Mouse (Mus musculus) intestine, embryonic 15.5 days (tissue): Measurements from ENCODE around the gene Pmp22. TPM values are rescaled to one million over a fixed set of nuclear protein-coding genes. Genes with fewer than 3 reads are reported as not detected.

Source experiments
- ATAC-seq: fragments of 200-750 bp; cut with Nextera tagmentation; 2 replicates; pipeline ENCODE4 v1.8.0; 2017; ENCODE audit warnings: moderate TSS enrichment, moderate library complexity
- H3K27ac ChIP-seq: fragments of 300-500 bp; sonication (generic); 2 replicates; pipeline ENCODE4 v1.5.1; 2015; ENCODE audit warnings: mild to moderate bottlenecking, inconsistent platforms
- H3K27me3 ChIP-seq: fragments of 300-500 bp; sonication (generic); replicated peaks from 2 replicates; pipeline ENCODE4 v1.6.1; 2015; ENCODE audit warnings: inconsistent platforms
- H3K36me3 ChIP-seq: fragments of 300-500 bp; sonication (generic); 2 replicates; pipeline ENCODE4 v1.6.1; 2015; ENCODE audit warnings: inconsistent platforms
- H3K4me1 ChIP-seq: fragments of 300-500 bp; sonication (generic); replicated peaks from 2 replicates; pipeline ENCODE4 v1.6.1; 2015; ENCODE audit warnings: inconsistent platforms
- H3K4me2 ChIP-seq: fragments of 300-500 bp; sonication (generic); replicated peaks from 2 replicates; pipeline ENCODE4 v1.6.1; 2015; ENCODE audit warnings: mild to moderate bottlenecking, inconsistent platforms
- H3K4me3 ChIP-seq: fragments of 300-500 bp; sonication (generic); replicated peaks from 2 replicates; pipeline ENCODE4 v1.5.1; 2015; ENCODE audit warnings: inconsistent platforms
- H3K9ac ChIP-seq: fragments of 300-500 bp; sonication (generic); 2 replicates; pipeline ENCODE4 v1.6.1; 2015; ENCODE audit warnings: inconsistent platforms
- H3K9me3 ChIP-seq: fragments of 300-500 bp; sonication (generic); 2 replicates; pipeline ENCODE4 v1.6.1; 2016; ENCODE audit warnings: inconsistent platforms
- WGBS: fragments of 180-500 bp; shearing (Covaris S2); methylation state at CpG from one replicate; pipeline ENCODE4 v1.1.7; 2015; 5-methylcytosine and 5-hydroxymethylcytosine counted together
- polyA plus RNA-seq: library from polyadenylated mRNA; unstranded; fragments of >200 nt; fragmentation: Nextera tagmentation; extraction: Ambion mirVana; gene quantifications from 2 replicates; pipeline ENCODE4 v1.2.1, GENCODE M21; 2015

Gene Pmp22
- 111 and 115 TPM in 2 replicates for polyA plus RNA-seq

DNA sequence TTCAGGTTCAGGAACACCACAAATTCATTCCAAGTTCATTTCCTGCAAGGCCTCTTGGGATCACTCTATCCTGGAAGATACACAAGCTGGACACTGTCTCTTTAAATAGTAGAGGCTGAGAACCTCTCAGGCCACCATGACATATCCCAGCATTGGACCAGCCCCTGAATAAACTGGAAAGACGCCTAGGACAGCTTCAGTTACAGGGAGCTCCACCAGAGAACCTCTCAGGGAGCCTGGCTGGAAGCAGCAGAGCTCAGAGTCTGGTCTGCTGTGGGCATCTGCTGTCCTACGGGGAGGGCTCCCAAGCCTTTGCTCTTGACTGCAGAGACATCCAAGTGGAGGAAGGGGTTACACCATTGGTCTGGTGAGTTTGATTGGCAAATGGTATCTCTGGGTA lies at the start of gene Pmp22:
Gene Pmp22 (plus strand): TSS at position 199 of the 400 bp plus-strand sequence.
- H3K4me2 ChIP-seq, result peak within 1 kb of the TSS; percentile 37
- WGBS, result 57% methylated on average over 2 of the region's 2 CpGs
- no peak within 1 kb of the TSS for H3K27ac ChIP-seq
- peaks cover 21% of the 10 kb centered on the region for H3K4me1 ChIP-seq
- no peaks in the 10 kb centered on the region for H3K9me3 ChIP-seq
- H3K4me3 ChIP-seq, result no peak within 1 kb of the TSS
- H3K9ac ChIP-seq, result no peak within 1 kb of the TSS
- no peak for ATAC-seq
- H3K36me3 ChIP-seq, result no peaks in the 10 kb centered on the region
- peaks cover 27% of the 10 kb centered on the region; the same call in 1 of the 2 replicates for H3K27me3 ChIP-seq

DNA sequence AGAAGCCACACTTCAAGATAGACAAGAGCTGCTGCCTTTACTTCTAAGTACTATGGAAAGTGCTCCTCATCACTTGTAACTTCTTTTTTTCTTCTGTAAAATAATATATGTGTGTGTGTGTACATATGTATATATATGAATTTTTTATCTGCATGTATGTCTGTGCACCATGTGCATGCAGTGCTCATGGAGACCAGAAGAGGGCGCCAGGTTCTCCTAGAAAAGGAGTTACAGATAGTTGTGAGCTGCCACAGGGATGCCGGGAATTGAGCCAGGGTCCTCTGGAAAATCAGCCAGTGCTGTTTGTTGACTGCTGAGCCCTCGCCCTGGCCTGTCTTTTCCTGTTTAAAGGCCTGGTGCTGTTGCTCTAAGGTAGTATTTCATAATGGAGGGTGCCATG lies 44.2 kb upstream of the Pmp22 start:
- H3K36me3 ChIP-seq, result no peaks in the 10 kb centered on the region
- H3K4me2 ChIP-seq, result no peak overlapping the region
- H3K27ac ChIP-seq, result no peak overlapping the region
- 88% methylated on average over 3 of the region's 3 CpGs for WGBS
- no peaks in the 10 kb centered on the region for H3K9me3 ChIP-seq
- no peak overlapping the region for H3K9ac ChIP-seq
- H3K4me3 ChIP-seq, result no peak overlapping the region
- H3K4me1 ChIP-seq, result no peaks in the 10 kb centered on the region
- no peak for ATAC-seq
- H3K27me3 ChIP-seq, result no peaks in the 10 kb centered on the region

DNA sequence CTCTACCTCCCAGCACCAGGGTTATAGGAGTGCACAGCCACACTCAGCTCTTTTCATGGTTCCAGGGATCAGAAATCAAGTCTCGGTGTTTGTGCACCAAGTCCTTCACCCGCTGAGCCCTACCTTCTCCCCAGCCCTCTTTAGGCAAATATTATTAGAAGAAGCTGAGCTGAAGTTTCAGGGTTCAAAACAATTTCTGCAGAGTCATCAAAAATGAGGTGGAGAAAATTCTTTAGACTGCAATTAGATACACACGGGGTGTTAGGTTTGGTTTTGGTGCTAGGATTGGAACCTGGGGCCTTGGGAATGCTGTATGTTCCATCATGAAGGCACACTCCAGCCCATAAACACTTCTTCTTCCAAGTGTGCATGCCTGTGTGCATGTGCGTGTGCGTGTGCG lies 40.1 kb upstream of the Pmp22 start:
- no peak for ATAC-seq
- WGBS, result 90% methylated on average over 6 of the region's 6 CpGs
- H3K36me3 ChIP-seq, result no peaks in the 10 kb centered on the region
- no peak overlapping the region for H3K4me3 ChIP-seq
- H3K4me1 ChIP-seq, result no peaks in the 10 kb centered on the region
- H3K27me3 ChIP-seq, result no peaks in the 10 kb centered on the region
- H3K27ac ChIP-seq, result no peak overlapping the region
- no peak overlapping the region for H3K4me2 ChIP-seq
- H3K9me3 ChIP-seq, result no peaks in the 10 kb centered on the region
- no peak overlapping the region for H3K9ac ChIP-seq

DNA sequence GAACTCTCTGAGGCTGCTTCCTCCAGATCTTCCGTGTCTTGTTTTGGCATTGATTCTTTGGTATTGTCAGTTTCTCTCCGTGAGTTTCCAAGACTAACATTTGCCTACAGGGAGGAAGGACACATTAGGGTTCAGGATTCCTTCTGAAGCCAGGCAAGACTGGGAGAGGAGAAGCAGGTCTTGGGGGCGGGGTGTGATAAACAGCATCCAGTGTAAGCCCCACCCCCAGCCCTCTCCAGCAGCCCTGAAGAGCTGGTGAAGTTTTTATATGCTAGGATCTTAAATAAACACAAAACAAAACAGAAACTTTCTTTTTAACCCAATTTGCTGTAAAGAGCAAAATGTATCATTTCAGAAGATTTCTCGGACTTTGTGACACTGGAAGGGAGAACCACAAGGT lies 38.6 kb upstream of the Pmp22 start:
- H3K4me3 ChIP-seq, result no peak overlapping the region

DNA sequence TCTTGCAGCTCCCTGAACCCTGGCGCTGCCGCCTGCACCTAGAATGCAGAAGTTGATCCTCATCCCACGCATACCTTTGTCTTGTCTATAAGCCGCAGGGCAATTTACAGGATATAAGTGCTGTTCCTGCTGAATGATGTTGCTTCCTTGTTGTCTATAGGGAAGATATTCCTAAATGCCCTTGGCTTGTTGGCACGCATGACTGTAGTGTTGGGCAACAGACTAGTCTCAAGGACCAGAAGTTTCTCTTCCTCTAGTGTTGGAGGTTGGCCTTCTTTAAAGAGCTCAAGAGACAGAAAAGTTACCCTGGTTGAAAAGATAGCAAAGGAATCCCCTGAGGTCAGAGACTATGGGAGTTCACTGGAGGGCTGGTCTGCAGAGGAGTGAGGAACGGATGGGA lies 37.8 kb upstream of the Pmp22 start:
- Histone ChIP-seq H3K4me3 (no peak overlapping the region), H3K9ac (no peak overlapping the region), H3K27me3 (no peaks in the 10 kb centered on the region), H3K4me2 (no peak overlapping the region), H3K4me1 (no peaks in the 10 kb centered on the region), H3K9me3 (no peaks in the 10 kb centered on the region), H3K27ac (no peak overlapping the region), H3K36me3 (no peaks in the 10 kb centered on the region)
- no peak for ATAC-seq
- 82% methylated on average over 6 of the region's 6 CpGs for WGBS

More for the DNA sequence above, 38.6 kb upstream of the Pmp22 start:
- WGBS, result 38% methylated on average over 4 of the region's 4 CpGs
- no peak for ATAC-seq
- no peak overlapping the region for H3K9ac ChIP-seq
- no peaks in the 10 kb centered on the region for H3K27me3 ChIP-seq
- H3K9me3 ChIP-seq, result no peaks in the 10 kb centered on the region
- no peak overlapping the region for H3K4me2 ChIP-seq
- H3K36me3 ChIP-seq, result no peaks in the 10 kb centered on the region
- H3K27ac ChIP-seq, result no peak overlapping the region
- H3K4me1 ChIP-seq, result no peaks in the 10 kb centered on the region

DNA sequence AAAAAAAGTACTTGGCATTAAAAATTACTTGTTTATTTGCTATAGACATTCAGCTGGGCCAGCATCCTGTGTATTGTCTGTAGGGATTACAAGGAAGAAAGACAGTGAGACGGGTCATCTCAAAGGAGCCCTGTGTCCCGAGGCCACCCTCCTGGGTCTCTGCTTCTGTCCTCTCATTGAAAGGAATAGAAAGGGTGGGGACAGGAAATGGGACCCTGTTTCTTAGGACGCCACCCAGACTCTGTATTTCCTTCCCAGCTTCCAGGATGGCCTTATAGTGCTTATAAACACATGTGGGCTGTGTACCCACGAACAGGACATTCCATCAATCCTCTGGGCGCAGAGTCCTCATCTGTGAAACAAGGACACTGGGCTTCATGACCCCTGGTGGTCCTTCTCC lies 36.5 kb upstream of the Pmp22 start:
- WGBS, result 59% methylated on average over 5 of the region's 5 CpGs
- Histone ChIP-seq H3K36me3 (no peaks in the 10 kb centered on the region), H3K4me3 (no peak overlapping the region), H3K27ac (no peak overlapping the region), H3K9me3 (no peaks in the 10 kb centered on the region), H3K4me2 (no peak overlapping the region), H3K4me1 (no peaks in the 10 kb centered on the region), H3K9ac (no peak overlapping the region), H3K27me3 (no peaks in the 10 kb centered on the region)
- no peak for ATAC-seq

DNA sequence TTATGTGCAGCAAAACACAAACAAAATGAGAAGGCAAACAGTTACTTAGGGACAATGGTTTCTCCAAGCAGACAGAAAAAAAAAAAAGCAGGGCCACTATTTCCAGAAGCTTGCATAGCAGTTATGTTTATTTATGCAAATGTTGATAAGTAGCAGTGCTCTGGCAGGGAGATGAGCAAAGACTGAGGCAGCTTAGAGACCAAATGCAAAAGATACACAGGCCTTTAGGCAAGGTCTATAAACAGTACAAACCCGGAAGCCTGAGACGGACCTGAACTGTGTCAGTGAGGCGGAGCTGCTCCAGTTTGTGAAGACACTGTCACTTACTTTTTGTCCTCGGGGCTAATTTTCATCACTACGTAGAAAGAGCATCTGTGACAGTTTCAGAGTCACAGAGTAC lies 35.2 kb upstream of the Pmp22 start:
- no peaks in the 10 kb centered on the region for H3K9me3 ChIP-seq
- H3K4me3 ChIP-seq, result no peak overlapping the region
- H3K27me3 ChIP-seq, result no peaks in the 10 kb centered on the region
- no peak overlapping the region for H3K4me2 ChIP-seq
- no peak for ATAC-seq
- no peaks in the 10 kb centered on the region for H3K36me3 ChIP-seq
- no peak overlapping the region for H3K27ac ChIP-seq
- no peaks in the 10 kb centered on the region for H3K4me1 ChIP-seq
- no peak overlapping the region for H3K9ac ChIP-seq
- WGBS, result 42% methylated on average over 5 of the region's 5 CpGs

DNA sequence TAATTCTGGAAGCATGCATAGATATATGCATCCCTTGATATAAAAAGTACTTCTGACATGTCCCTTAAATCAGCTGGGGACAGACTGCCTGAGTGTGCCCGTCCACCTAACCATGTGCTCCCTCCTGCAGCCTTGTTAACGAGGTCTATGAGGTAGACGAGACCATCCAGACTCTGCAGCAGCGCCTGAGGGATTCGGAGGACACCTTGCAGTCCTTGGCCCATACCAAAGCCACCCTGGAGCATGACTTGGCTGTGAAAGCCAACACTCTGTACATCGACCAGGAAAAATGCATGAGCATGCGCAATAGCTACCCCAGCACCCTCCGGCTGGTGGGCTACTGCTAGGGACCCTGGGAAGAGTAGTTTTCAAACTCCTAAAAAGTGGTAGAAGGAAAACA lies 34.3 kb upstream of the Pmp22 start:
- H3K4me1 ChIP-seq, result no peaks in the 10 kb centered on the region
- H3K27me3 ChIP-seq, result no peaks in the 10 kb centered on the region
- no peak for ATAC-seq
- H3K4me2 ChIP-seq, result no peak overlapping the region
- no peak overlapping the region for H3K4me3 ChIP-seq
- H3K9ac ChIP-seq, result no peak overlapping the region
- no peaks in the 10 kb centered on the region for H3K9me3 ChIP-seq
- no peak overlapping the region for H3K27ac ChIP-seq
- H3K36me3 ChIP-seq, result no peaks in the 10 kb centered on the region
- WGBS, result 92% methylated on average over 8 of the region's 8 CpGs

DNA sequence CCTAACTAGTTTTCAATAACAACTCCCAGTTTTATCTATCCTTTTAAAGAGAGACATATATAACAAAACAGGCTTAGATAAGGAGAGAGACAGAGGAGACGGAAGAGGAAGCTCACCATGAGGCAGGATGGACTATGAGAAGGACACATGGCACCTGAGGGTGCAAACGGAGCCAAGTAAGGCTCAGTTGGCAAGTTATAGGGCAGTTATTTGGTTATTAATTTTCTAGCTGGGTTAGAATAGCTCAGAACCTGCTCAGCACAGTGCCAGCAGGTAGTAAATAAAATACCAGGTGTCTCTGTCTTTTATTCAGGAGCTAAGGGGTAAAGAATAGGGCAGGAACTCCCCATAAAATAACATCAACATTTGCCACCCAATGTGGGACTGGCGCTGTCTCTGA lies 30.8 kb upstream of the Pmp22 start:
- H3K27me3 ChIP-seq, result no peaks in the 10 kb centered on the region
- ATAC-seq, result no peak
- WGBS, result 73% methylated on average over 3 of the region's 3 CpGs
- H3K9ac ChIP-seq, result no peak overlapping the region
- no peak overlapping the region for H3K4me3 ChIP-seq
- no peaks in the 10 kb centered on the region for H3K36me3 ChIP-seq
- H3K4me1 ChIP-seq, result no peaks in the 10 kb centered on the region
- no peak overlapping the region for H3K4me2 ChIP-seq
- H3K9me3 ChIP-seq, result no peaks in the 10 kb centered on the region
- no peak overlapping the region for H3K27ac ChIP-seq

DNA sequence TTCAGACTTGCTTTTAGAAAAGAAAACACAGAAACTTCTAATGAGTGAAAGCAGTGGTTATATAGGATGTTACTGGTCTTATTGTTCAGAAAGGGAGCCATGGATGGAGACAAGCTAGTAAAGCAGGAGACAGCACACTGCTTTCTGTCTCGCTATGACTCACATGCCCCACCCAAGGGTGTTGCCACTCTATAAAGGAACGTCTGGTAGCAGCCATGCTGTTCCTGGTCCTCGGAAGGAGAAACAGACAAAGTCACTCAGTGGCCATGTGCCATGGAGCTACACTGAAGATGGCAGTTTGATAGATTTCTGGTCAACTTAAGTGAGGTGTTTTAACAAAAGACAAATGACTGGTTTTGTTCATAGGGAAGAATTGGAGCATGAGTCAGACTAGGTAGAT lies 29.4 kb upstream of the Pmp22 start:
- WGBS, result 66% methylated on average over 3 of the region's 3 CpGs
- H3K27me3 ChIP-seq, result no peaks in the 10 kb centered on the region
- ATAC-seq, result no peak
- H3K4me2 ChIP-seq, result no peak overlapping the region
- no peak overlapping the region for H3K9ac ChIP-seq
- H3K4me1 ChIP-seq, result no peaks in the 10 kb centered on the region
- no peaks in the 10 kb centered on the region for H3K36me3 ChIP-seq
- no peak overlapping the region for H3K4me3 ChIP-seq
- no peaks in the 10 kb centered on the region for H3K9me3 ChIP-seq
- H3K27ac ChIP-seq, result no peak overlapping the region

DNA sequence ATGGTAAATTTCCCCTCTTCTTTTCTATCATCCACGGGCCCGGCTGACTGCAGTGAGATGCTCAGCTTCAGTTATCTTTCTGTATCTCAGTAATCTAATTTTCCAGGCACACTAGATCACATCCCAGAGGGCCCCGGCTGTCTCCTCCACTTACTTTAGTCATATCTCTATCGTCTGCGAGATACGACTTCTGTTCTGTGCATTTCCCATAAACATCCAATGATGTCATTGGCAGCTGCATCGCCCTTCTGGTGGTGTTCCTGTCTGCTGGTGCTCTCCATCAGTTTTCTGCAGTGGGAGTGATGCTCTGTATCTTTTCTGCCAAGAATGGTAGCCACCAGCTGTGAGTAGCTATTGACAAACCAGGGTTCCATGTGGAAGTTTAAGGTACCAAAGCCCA lies 25.5 kb upstream of the Pmp22 start:
- WGBS, result 69% methylated on average over 7 of the region's 7 CpGs
- Histone ChIP-seq H3K9me3 (no peaks in the 10 kb centered on the region), H3K4me3 (no peak overlapping the region), H3K4me2 (no peak overlapping the region), H3K27me3 (no peaks in the 10 kb centered on the region), H3K27ac (no peak overlapping the region), H3K4me1 (no peaks in the 10 kb centered on the region), H3K9ac (no peak overlapping the region), H3K36me3 (no peaks in the 10 kb centered on the region)
- ATAC-seq, result no peak

DNA sequence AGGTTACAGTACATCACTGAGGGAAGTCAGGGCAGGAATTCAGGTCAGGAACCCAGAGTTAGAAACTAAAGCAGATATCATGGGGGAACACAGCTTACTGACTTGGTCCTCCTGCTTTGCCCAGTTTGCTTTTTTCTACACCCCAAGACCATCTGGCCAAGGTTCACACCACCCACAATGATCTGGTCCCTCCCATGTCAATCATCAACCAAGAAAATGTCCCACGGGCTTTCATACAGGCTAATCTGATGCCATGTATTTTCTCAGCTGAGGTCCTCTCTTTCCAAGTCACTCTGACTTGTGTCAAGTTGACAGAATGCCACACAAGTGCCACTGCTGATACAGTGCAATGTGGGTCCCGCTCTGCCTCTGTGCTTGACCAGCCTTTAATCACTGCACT lies 24.8 kb upstream of the Pmp22 start:
- Histone ChIP-seq H3K36me3 (no peaks in the 10 kb centered on the region), H3K27me3 (no peaks in the 10 kb centered on the region), H3K9me3 (no peaks in the 10 kb centered on the region), H3K4me2 (no peak overlapping the region), H3K9ac (no peak overlapping the region), H3K4me3 (no peak overlapping the region), H3K27ac (no peak overlapping the region), H3K4me1 (no peaks in the 10 kb centered on the region)
- 82% methylated on average over 2 of the region's 2 CpGs for WGBS
- no peak for ATAC-seq

DNA sequence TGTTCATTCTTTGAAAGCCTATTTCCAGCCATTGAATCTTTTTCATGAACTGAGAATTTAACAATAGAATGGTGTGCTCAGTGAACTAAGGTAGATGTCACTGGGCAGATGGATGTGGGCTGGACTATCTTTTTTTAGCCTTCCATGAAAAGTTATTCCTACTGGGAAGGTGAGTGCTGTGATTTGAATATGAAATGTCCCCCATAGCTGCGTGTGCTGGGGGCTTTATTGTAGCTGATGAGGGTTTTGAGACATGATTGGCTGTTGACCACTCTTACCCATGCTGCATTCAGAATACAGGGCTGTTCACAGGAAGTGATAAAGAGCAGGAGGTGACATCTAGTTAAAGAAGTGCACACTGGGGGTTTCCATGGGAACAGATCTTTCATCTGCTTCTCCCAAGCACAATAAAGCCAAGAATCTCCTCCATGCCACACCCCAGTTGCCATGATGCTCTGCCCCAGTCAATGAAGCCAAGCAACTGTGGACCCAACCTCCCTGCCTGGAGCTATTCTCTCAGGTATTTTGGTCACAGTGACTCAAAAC lies 19.5 kb upstream of the Pmp22 start:
- WGBS, result 71% methylated on average over 1 of the region's 1 CpGs
- Histone ChIP-seq H3K9ac (no peak overlapping the region), H3K27me3 (no peaks in the 10 kb centered on the region)

More for the DNA sequence above, 19.5 kb upstream of the Pmp22 start:
- Histone ChIP-seq H3K27ac (no peak overlapping the region), H3K4me2 (no peak overlapping the region), H3K36me3 (no peaks in the 10 kb centered on the region), H3K4me1 (no peaks in the 10 kb centered on the region), H3K4me3 (no peak overlapping the region), H3K9me3 (no peaks in the 10 kb centered on the region)
- no peak for ATAC-seq
